Mouse (Mus musculus) CD4-positive, CD25-positive, alpha-beta regulatory T cell, adult 2 months (primary cell): ENCODE data around the gene Ifnab.
A peak's percentile ranks its signal among the peaks of the same experiment; 100 is the strongest.

ENCODE experiments used
- DNase-seq: peaks from one replicate; pipeline ENCODE4 v3.0.0-alpha.2; 2012; ENCODE audit warnings: low read depth, low spot score

Ifnab gene

DNA sequence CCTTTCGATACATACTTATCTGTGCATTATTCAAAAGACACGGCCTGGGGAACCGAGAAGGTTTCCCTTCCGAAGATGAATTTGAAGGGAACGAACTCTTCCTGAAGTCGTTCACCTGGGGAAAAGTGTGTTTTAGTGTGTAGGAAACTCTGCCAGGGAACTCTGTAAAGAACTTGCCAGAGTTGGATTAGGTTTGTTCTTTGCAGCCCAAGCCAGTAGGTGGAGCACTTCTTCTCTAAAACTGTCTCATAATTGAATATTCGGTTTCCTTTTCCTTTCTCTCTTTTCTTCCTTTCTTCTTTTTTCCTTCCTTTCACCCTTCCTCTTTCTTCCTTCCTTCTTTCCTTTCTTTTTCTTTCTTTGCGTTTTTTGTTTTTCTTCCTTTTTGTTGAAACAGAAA, 10.8 kb downstream of the Ifnab start:
- DNase-seq: peak; percentile 70

DNA sequence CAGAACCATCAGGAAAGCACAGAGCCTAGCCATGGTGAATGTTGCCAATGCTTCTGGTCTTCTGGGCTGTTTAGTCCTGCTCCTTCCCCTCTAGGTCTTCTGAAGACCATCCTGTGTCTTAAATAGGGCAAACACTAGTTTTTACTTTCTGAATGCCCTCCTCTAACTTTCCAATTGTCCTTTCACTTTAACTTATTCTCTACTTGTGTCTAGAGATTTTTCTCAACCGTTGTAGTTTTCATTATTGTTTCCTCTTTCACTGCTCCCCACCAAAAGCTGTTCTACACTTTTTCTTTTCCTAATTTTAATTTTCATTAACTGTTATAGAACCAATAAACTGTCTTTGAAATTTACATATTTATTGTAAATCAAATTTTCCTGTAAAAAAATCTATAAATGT, 14.3 kb downstream of the Ifnab start, which contains the start of gene Ifna16:
Ifna16 (minus strand) TSS at position 101 of the 400 bp plus-strand sequence.
- no peak for DNase-seq

DNA sequence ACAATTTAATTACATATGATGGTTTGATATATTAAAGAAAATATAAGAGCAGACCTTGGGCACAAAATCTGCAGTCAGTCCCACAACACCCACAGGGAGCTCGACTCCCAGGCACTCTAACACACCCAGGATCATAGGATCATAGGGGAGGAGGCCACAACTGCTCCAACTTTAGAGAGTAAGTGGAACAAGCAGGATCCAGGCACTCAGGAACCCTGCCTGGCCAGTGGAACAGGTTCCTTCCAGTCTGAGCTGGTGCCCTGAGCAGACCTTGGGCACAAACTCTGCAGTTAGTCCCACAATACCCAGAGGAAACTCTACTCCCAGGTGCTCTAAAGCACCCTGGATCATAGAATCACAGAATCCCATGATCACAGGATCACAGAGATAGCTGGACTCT, 35.7 kb downstream of the Ifnab start:
- no peak for DNase-seq

DNA sequence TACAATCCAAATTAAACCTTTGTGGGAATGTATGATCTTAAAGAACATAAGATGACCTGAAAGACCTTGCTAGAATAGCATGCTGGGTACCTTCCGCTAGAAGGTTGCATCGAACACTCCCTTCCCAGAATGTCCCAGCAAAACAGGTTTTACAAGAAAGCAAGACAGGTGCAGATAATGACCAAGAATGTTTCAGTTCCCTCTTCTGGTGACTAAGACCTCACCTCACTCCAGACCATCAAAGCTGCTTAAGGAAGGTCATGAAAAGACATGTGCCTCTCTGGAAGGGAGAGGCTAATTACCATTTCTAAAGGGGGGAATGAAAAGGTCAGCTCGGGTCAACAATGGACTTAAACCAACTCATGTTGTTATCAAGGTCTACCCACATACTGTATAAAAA, 37.5 kb downstream of the Ifnab start:
- no peak for DNase-seq

DNA sequence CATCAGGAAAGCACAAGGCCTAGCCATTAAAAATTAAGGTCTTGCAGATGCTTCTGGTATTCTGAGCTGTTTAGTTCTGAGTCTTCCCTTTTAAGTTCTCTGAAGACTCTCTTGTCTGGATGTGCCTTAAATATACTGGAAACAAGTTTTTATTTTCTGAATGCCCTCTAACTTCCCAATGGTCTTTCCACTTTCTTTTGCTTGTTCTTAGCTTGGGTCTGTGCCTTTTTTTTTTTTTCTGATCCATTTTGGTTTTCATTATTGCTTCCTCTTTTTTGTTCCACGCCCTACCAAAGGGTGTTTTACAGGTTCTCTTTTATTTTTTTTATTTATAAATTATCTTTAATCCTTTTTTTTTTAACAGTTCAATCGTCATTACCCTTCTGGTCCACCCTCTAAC, 46.8 kb downstream of the Ifnab start, which contains the start of gene Ifna13:
Ifna13 (minus strand) TSS at position 101 of the 400 bp plus-strand sequence.
- no peak for DNase-seq

DNA sequence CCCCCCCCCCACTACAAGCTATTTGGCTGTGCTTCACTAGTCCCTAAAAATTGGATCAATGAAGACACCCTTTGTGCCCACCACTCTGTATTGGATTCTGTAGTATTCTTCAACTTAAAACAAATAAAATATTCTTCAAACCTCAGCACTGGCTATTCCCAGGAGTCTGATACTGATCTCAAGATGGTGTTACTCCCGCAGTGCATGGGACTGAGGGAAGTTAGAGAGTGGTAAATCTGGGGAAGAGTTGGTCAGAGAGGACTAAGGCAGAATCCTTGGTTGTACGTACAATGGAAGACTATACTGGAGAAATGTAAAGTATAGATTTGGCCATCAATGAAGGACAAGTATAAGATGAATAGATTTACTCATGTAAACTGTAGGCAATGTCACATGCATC, 48.6 kb downstream of the Ifnab start:
- peak; percentile 3 for DNase-seq

DNA sequence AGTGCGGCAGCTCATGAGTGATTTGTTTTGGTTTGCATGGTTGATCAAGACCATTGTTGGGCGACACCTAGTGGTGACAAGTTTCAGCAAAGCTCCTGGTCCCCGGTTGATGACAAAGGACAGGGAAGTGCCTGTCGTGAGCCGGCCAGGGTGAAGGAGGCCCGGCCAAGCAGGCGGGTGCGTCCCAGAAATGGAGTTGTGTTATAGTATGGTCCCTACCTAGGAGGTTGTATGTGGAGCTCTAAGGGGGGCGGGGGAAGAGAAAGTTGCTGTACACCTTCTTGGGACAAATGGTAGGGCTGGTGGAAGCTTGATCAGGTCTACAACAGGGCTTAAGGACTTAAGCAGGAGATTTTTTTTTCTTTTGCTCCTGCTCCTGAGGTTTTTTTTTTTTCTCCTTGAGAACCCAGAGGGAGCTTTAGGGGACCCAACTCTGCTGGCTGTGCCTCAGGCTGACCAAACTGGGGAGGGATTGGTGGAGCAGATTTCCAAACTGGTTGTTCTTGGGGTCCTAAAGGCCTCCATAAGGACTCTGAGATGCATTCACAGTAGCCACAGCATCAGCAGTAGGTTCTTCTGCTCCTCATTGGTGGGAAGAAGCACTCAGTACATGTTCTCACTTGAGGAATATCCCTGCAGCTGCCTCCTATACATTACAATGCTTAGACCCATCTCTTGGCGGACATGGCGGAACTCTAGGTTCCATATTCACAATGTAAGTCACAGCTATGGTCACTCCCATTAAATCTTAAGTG, 49.9 kb downstream of the Ifnab start:
- DNase-seq: peak; percentile 100

DNA sequence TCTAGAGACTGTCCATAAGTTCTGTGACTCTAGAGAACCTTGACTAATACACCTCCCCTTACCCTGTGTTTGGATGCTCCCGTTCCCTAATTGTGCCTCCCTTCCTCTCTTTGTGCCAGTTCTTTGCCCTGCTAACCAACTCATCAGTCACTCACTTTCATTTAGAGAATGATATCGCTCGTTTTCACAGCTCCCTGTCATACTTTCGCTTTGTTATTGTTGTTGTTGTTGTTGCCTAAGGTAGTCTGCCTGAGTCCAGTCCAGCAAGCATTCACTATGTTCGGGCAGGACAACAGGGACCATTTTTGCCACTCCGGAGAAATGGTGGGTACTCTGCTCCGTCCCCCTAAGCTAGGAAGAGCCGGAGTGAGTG, 50.5 kb downstream of the Ifnab start:
- DNase-seq: no peak
